Mouse (Mus musculus): ENCODE measurements around the gene Qars.
A peak's percentile ranks its signal among the peaks of the same experiment; 100 is the strongest.

Qars gene

GRCm38 (mm10) chr9:108507619-108508434 lies at the start of gene Qars:
Qars (plus strand) TSS chr9:108507706.
- DNase-seq (ENCODE audit: low read depth, low spot score) = peak; percentile 93

GRCm38 (mm10) chr9:108459939-108460318 lies 47.6 kb upstream of the Qars start:
- DNase-seq (ENCODE audit: low read depth, low spot score) = no peak

- DNase-seq (ENCODE audit: low read depth, low spot score) = peak; percentile 77
Observed at GRCm38 (mm10) chr9:108460319-108461178, 47.0 kb upstream of the Qars start, which contains the start of gene Ccdc71. Ccdc71 (plus strand) TSS chr9:108460527.

- no peak for DNase-seq (ENCODE audit: low read depth, low spot score)
Observed at GRCm38 (mm10) chr9:108461181-108461631, 46.3 kb upstream of the Qars start, which contains the start of gene Klhdc8b. Klhdc8b (minus strand) TSS chr9:108461581.

GRCm38 (mm10) chr9:108461675-108462074 lies 45.8 kb upstream of the Qars start:
- no peak for DNase-seq (ENCODE audit: low read depth, low spot score)

- DNase-seq (ENCODE audit: low read depth, low spot score) = no peak
Observed at GRCm38 (mm10) chr9:108462192-108462591, 45.3 kb upstream of the Qars start.

GRCm38 (mm10) chr9:108463713-108464112 lies 43.8 kb upstream of the Qars start:
- no peak for DNase-seq (ENCODE audit: low read depth, low spot score)

GRCm38 (mm10) chr9:108466219-108466618 lies 41.3 kb upstream of the Qars start:
- DNase-seq (ENCODE audit: low read depth, low spot score) = no peak

- no peak for DNase-seq (ENCODE audit: low read depth, low spot score)
Observed at GRCm38 (mm10) chr9:108469430-108469829, 38.1 kb upstream of the Qars start.

- DNase-seq (ENCODE audit: low read depth, low spot score) = no peak
Observed at GRCm38 (mm10) chr9:108469845-108470244, 37.7 kb upstream of the Qars start.

GRCm38 (mm10) chr9:108474528-108474927 lies 33.0 kb upstream of the Qars start:
- DNase-seq (ENCODE audit: low read depth, low spot score) = no peak

- peak; percentile 75 for DNase-seq (ENCODE audit: low read depth, low spot score)
Observed at GRCm38 (mm10) chr9:108478638-108479156, 28.8 kb upstream of the Qars start.

GRCm38 (mm10) chr9:108479241-108479640 lies 28.3 kb upstream of the Qars start:
- no peak for DNase-seq (ENCODE audit: low read depth, low spot score)

- DNase-seq (ENCODE audit: low read depth, low spot score) = peak; percentile 74
Observed at GRCm38 (mm10) chr9:108479721-108480351, 27.7 kb upstream of the Qars start, which contains the start of gene Lamb2. Lamb2 (plus strand) TSS chr9:108479736.

- no peak for DNase-seq (ENCODE audit: low read depth, low spot score)
Observed at GRCm38 (mm10) chr9:108480813-108481519, 26.5 kb upstream of the Qars start.

- no peak for DNase-seq (ENCODE audit: low read depth, low spot score)
Observed at GRCm38 (mm10) chr9:108481520-108482210, 25.8 kb upstream of the Qars start.

- DNase-seq (ENCODE audit: low read depth, low spot score) = no peak
Observed at GRCm38 (mm10) chr9:108483051-108483790, 24.3 kb upstream of the Qars start.

- DNase-seq (ENCODE audit: low read depth, low spot score) = no peak
Observed at GRCm38 (mm10) chr9:108484021-108484420, 23.5 kb upstream of the Qars start.

- DNase-seq (ENCODE audit: low read depth, low spot score) = no peak
Observed at GRCm38 (mm10) chr9:108485301-108485875, 22.1 kb upstream of the Qars start.
